Mouse (Mus musculus): ENCODE data around the gene Ikzf4.
"Not testable (repeated sequence)": the region's sequence is repeated elsewhere in the genome, so short reads cannot be mapped to it uniquely, and the experiment has no call there.

Ikzf4 gene

DNA sequence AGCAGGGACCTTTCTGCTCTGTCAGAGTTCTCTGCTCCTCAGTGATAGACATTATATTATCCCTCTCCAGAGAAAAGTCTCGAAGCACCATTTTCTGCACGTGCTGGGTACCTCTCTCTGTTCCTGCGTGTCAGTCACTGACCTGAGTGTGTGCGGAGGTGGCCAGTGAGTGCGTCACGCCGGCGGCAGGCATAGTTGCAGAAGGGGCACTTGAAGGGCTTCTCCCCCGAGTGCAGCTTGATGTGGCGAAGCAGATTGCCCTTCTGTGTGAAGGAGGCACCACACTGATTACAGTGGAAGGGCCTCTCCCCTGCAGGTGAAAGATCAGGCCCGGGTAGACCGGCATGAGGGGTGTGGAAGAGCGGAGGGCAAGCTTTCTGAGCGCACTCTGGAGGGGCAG, 5.8 kb downstream of the Ikzf4 start:
- DNase-seq: no peak

DNA sequence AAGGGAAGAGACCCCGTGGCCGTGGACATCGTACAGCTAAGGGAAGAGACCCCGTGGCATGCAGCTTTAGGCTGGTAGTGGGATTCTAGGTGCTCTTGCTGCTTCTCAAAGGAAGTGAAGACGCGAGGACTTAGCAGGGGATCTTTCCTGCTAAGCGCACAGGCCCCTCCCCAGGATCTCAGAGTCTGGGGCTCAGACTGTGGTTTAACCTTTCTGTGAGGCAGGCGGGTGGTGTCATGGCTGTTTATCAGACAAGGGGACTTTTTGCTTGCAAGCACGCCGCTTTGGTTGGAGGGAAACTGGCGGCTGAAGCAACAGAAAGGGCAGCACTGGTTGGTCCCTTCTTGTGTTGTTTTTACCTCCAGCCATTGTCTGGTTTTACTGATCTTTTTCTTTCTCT, 8.8 kb downstream of the Ikzf4 start:
- DNase-seq: no peak

GRCm38 (mm10) chr10:128636561-128636960, 9.2 kb downstream of the Ikzf4 start:
- no peak for DNase-seq

DNA sequence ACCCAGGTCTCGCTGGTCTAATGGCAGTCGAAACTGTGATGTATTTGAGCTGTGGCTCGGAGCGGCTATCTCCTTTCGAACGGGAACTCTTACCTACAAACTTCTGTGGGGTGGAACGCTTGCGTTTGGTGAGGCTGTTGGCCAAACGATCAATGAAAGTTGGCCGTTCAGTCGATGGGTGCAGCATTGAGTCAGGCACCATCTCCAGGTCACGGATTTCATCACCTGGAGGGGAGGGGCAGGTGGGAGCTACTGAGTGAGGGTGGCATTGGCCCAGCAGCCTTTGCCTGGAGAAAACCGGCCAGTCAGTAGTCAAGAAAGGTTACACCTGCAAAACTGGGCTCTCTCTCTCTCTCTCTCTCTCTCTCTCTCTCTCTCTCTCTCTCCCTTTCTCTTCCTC, 10.1 kb downstream of the Ikzf4 start:
- no peak for DNase-seq

DNA sequence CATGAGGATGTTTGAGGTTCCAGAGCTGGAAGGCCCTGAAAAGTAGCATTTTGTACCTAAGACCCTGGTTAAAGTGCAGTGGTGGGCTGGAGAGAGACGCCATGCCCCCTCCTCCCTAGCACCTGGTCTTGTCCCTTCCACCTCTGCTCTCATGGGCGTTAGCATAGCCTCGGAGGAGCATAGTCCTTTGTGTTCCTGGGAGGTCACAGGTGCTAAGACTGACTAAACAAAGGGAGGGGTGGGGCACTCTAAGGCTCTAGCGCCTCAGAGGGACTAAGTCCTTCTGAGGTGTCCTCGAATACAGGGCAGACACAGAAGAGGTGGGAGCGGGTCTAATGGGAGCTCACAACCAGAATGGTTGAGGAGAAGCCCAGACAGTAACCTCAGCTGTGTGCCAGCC, 14.2 kb downstream of the Ikzf4 start:
- no peak for DNase-seq

- not testable (repeated sequence) for DNase-seq
Observed at GRCm38 (mm10) chr10:128630306-128630705, 15.5 kb downstream of the Ikzf4 start.

- no peak for DNase-seq
Observed at GRCm38 (mm10) chr10:128629746-128630145, 16.0 kb downstream of the Ikzf4 start.

GRCm38 (mm10) chr10:128627398-128628317, 18.1 kb downstream of the Ikzf4 start:
- no peak for DNase-seq

GRCm38 (mm10) chr10:128626311-128627310, 19.2 kb downstream of the Ikzf4 start, which contains the start of gene Rps26:
Gene Rps26 (minus strand): TSS chr10:128626747.
- DNase-seq: peak; percentile 97

DNA sequence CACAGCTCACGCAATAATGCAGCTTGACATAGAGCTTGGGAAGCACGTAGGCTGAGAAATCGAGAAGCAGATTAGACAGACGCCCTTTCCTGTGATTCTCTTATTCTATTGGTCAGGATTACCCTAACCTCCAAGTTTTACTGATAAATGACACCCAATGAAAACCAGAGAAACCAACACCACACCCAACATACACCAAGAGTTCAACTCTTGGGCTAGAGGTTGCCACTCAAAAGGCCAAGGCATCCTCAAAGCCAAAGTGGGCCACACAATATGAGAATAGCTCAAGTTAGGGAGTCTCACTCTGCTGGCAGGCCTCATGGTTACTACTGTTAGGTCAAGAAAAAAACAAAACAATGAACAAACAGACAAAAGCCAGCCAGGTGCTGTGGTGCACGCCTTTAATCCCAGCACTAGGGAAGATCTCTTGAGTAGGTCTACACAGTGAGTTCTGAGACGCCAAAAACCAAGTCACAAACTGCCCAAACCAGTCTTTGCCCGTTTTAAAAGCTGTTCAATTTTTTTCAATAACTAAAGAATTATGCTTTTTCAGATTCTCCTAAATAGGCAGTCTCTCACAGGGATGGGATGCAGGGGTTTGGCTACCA, 20.4 kb downstream of the Ikzf4 start:
- no peak for DNase-seq

DNA sequence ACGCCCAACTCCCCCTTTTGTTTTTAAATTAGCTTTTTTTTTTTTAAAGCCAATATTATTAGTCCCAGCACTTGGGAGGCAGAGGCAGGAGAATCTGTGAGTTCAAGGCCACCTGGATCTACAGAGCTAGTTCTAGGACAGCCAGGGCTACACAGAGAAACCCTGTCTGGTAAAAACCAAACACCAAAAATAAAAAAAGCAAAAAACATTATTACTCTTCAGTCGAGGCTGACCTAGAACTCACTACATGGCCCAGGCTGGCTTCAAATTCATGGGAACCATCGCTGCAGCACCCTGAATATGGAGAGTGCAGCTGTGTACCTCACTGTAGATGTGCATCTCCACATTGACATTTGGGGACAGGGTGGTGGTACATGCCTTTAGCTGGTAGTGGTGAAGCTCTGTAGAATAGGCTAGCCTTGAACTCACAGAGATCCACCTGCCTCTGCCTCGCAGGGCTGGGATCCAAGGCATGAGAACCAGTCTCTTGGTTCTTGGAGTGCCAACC, 22.6 kb downstream of the Ikzf4 start:
- not testable (repeated sequence) for DNase-seq

GRCm38 (mm10) chr10:128622702-128623101, 23.1 kb downstream of the Ikzf4 start:
- DNase-seq: no peak

GRCm38 (mm10) chr10:128621986-128622520, 23.7 kb downstream of the Ikzf4 start:
- no peak for DNase-seq

DNA sequence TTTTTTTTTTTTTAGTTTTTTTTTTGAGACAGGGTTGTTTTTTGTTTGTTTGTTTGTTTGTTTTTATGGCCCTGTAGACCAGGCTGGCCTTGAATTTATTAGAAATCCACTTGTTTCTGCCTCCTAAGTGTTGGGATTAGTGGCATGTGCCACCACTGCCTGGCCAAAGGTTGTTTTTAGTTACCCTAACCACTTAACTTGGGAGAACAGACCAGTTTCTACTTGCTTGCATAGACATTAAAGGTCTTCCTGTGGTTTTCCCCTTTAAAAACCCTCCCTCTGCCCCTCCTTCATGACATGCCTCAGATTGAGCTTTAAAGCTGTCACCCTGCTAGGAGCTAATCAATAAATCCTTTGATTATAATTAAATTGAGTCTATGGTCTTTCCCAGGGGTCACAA, 25.6 kb downstream of the Ikzf4 start:
- no peak for DNase-seq

GRCm38 (mm10) chr10:128619148-128619547, 26.6 kb downstream of the Ikzf4 start:
- not testable (repeated sequence) for DNase-seq

- DNase-seq: no peak
Observed at GRCm38 (mm10) chr10:128618570-128618969, 27.2 kb downstream of the Ikzf4 start.

GRCm38 (mm10) chr10:128615798-128616448, 29.9 kb downstream of the Ikzf4 start:
- not testable (repeated sequence) for DNase-seq

DNA sequence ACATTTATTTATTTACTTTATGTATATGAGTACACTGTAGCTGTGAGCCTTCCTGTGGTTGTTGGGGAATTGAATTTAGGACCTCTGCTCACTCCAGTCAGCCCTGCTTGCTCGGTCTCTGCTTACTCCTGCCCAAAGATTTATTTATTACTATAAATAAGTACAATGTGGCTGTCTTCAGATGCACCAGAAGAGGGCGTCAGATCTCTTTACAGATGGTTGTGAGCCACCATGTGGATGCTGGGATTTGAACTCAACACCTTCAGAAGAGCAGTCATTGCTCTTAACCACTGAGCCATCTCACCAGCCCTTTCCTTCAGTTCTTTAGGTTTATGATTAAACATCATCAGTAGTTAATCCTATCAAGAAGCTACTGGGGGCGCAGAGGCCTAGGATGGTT, 30.9 kb downstream of the Ikzf4 start:
- no peak for DNase-seq

DNA sequence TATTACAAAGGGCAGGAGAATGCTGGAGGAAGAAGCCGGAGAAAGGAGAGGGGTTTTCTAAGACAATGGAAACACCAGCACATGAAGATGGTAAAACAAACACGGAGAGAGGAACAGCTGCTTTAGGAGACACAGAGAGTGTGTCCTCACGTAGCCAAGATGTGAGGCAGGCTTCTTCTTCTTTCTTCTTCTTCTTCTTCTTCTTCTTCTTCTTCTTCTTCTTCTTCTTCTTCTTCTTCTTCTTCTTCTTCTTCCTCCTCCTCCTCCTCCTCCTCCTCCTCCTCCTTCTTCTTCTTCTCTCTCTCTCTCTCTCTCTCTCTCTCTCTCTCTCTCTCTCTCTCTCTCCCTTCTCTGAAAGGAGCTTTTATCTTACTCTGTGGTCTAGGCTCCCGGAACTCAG, 32.0 kb downstream of the Ikzf4 start:
- not testable (repeated sequence) for DNase-seq

DNA sequence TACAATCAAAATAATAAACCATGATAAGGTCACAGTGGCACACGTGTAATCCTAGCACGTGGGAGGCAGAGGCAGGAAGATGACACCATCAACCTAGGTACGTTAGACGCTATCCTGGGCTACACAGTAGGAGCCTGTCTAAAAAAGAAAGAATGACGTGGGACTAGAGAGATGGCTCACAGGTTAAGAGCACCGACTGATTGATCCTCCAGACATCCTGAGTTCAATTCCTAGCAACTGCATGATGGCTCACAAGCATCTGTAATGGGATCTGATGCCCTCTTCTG, 32.7 kb downstream of the Ikzf4 start:
- DNase-seq: no peak

DNA sequence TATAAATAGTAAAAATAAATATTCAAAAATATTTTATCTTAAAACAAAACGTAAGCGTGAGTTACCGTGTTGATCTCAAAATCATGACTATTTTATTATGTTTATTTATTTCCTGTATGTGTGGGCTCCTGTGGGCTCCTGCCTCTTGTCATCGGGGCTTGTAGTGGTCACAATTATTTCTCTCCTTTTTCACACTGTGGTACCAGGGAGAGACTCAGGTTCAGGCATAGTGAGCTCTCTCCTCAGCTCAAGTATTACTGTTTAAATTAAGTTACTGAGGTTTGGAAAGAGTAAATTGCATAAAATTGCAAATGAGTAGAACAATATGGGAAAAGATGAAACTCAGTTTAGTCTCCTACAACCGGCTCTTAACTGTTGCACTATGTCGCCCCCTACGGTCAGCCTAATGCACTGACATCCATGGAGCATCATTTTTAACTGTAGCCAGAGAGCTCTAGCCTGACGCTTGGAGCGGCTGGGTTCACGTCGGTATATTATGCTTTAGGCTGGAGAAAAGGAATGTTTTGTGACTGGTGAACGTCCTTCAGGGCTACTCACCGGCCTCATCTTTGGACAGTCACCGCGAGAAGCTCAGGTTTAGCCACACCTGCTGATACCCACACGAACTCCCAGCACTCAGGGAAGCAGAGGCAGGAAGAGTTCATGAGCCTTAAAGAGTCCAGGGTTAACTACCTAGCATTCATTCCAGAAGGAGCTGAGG, 33.2 kb downstream of the Ikzf4 start:
- peak; percentile 85 for DNase-seq

All from lung, postnatal 10 days (tissue).